Mouse (Mus musculus) liver, embryonic 12.5 days (tissue): ENCODE results near the gene Gm36028. TPM values are rescaled to one million over a fixed set of nuclear protein-coding genes. Genes with fewer than 3 reads are reported as not detected.

Source experiments
- ATAC-seq: fragments of 200-750 bp; cut with Nextera tagmentation; 2 replicates; pipeline ENCODE4 v1.8.0; 2017; ENCODE audit warnings: moderate number of reproducible peaks, mild to moderate bottlenecking, moderate library complexity
- H3K27ac ChIP-seq: fragments of 300-500 bp; sonication (generic); 2 replicates; pipeline ENCODE4 v1.5.1; 2016; ENCODE audit warnings: mild to moderate bottlenecking
- H3K27me3 ChIP-seq: fragments of 300-500 bp; sonication (generic); replicated peaks from 2 replicates; pipeline ENCODE4 v1.6.1; 2016; ENCODE audit warnings: mild to moderate bottlenecking, moderate library complexity
- H3K36me3 ChIP-seq: fragments of 300-500 bp; sonication (generic); 2 replicates; pipeline ENCODE4 v1.6.1; 2016; ENCODE audit warnings: mild to moderate bottlenecking, moderate library complexity
- H3K4me1 ChIP-seq: fragments of 300-500 bp; sonication (generic); 2 replicates; pipeline ENCODE4 v1.6.1; 2016
- H3K4me2 ChIP-seq: fragments of 300-500 bp; sonication (generic); 2 replicates; pipeline ENCODE4 v1.6.1; 2016; ENCODE audit warnings: mild to moderate bottlenecking, moderate library complexity
- H3K4me3 ChIP-seq: fragments of 300-500 bp; sonication (generic); 2 replicates; pipeline ENCODE4 v1.5.1; 2016; ENCODE audit warnings: mild to moderate bottlenecking, moderate library complexity
- H3K9ac ChIP-seq: fragments of 300-500 bp; sonication (generic); 2 replicates; pipeline ENCODE4 v1.6.1; 2016; ENCODE audit warnings: mild to moderate bottlenecking, moderate library complexity
- H3K9me3 ChIP-seq: fragments of 300-500 bp; sonication (generic); replicated peaks from 2 replicates; pipeline ENCODE4 v1.6.1; 2016; ENCODE audit warnings: mild to moderate bottlenecking, moderate library complexity
- WGBS: fragments of 180-500 bp; shearing (Covaris S2); methylation state at CpG from one replicate; pipeline ENCODE4 v1.1.7; 2016; ENCODE audit not compliant: insufficient replicate concordance; 5-methylcytosine and 5-hydroxymethylcytosine counted together
- polyA plus RNA-seq: library from polyadenylated mRNA; unstranded; fragments of >200 nt; fragmentation: Nextera tagmentation; extraction: Ambion mirVana; gene quantifications from 2 replicates; pipeline ENCODE4 v1.2.1, GENCODE M21; 2016

The Gm36028 gene
- polyA plus RNA-seq, 1 experiment from 2014 or later, result not detected

GRCm38 (mm10) chr16:37877406-37877805 is 16.5 kb upstream of the Gm36028 start:
- H3K36me3 ChIP-seq, result peaks cover 56% of the 10 kb centered on the region

GRCm38 (mm10) chr16:37874501-37875235 is 13.7 kb upstream of the Gm36028 start:
- no peaks in the 10 kb centered on the region for H3K9me3 ChIP-seq
- no peak overlapping the region for H3K4me2 ChIP-seq
- H3K4me3 ChIP-seq, result no peak overlapping the region
- H3K4me1 ChIP-seq, result peaks cover 27% of the 10 kb centered on the region
- H3K27me3 ChIP-seq, result no peaks in the 10 kb centered on the region
- ATAC-seq, result no peak
- 72% methylated on average over 4 of the region's 4 CpGs for WGBS
- H3K9ac ChIP-seq, result no peak overlapping the region; the same call in 1 of the 2 replicates
- H3K36me3 ChIP-seq, result peaks cover 39% of the 10 kb centered on the region
- H3K27ac ChIP-seq, result no peak overlapping the region

More at GRCm38 (mm10) chr16:37877406-37877805, 16.5 kb upstream of the Gm36028 start:
- no peak overlapping the region for H3K4me3 ChIP-seq
- no peak overlapping the region for H3K27ac ChIP-seq
- H3K9me3 ChIP-seq, result no peaks in the 10 kb centered on the region
- 89% methylated on average over 3 of the region's 3 CpGs for WGBS
- no peaks in the 10 kb centered on the region for H3K27me3 ChIP-seq
- no peak overlapping the region for H3K9ac ChIP-seq
- no peak overlapping the region for H3K4me2 ChIP-seq
- ATAC-seq, result no peak
- peaks cover 18% of the 10 kb centered on the region; the same call in 1 of the 2 replicates for H3K4me1 ChIP-seq

GRCm38 (mm10) chr16:37871112-37871715 is 10.3 kb upstream of the Gm36028 start:
- H3K4me2 ChIP-seq, result peak overlapping the region; percentile 18; the same call in 1 of the 2 replicates
- no peak overlapping the region for H3K4me3 ChIP-seq
- H3K4me1 ChIP-seq, result peaks cover 32% of the 10 kb centered on the region
- H3K36me3 ChIP-seq, result 0 out of 2 replicates have a peak, but pooled peaks cover 10% of the 10 kb centered on the region
- WGBS, result 64% methylated on average over 4 of the region's 4 CpGs
- no peak for ATAC-seq
- H3K9ac ChIP-seq, result no peak overlapping the region
- no peaks in the 10 kb centered on the region for H3K9me3 ChIP-seq
- H3K27ac ChIP-seq, result no peak overlapping the region; the same call in 1 of the 2 replicates
- H3K27me3 ChIP-seq, result no peaks in the 10 kb centered on the region

GRCm38 (mm10) chr16:37869470-37870231 is 8.7 kb upstream of the Gm36028 start:
- Histone ChIP-seq H3K9ac (peak overlapping the region; percentile 89), H3K9me3 (no peaks in the 10 kb centered on the region), H3K36me3 (0 out of 2 replicates have a peak, but pooled peaks cover 10% of the 10 kb centered on the region), H3K4me2 (peak overlapping the region; percentile 90), H3K27me3 (no peaks in the 10 kb centered on the region), H3K27ac (peak overlapping the region; percentile 90), H3K4me3 (peak overlapping the region; percentile 94), H3K4me1 (peaks cover 32% of the 10 kb centered on the region)
- 21% methylated on average over 4 of the region's 4 CpGs for WGBS
- no peak for ATAC-seq

GRCm38 (mm10) chr16:37868506-37869469 is 7.8 kb upstream of the Gm36028 start:
- peak overlapping the region; percentile 94 for H3K4me3 ChIP-seq
- peak overlapping the region; percentile 90 for H3K4me2 ChIP-seq
- no peaks in the 10 kb centered on the region for H3K9me3 ChIP-seq
- 0 out of 2 replicates have a peak, but pooled peaks cover 10% of the 10 kb centered on the region for H3K36me3 ChIP-seq
- H3K4me1 ChIP-seq, result peaks cover 32% of the 10 kb centered on the region
- peak; percentile 71 for ATAC-seq
- under 1% methylated on average over 79 of the region's 87 CpGs for WGBS
- peak overlapping the region; percentile 89 for H3K9ac ChIP-seq
- H3K27ac ChIP-seq, result peak overlapping the region; percentile 90
- no peaks in the 10 kb centered on the region for H3K27me3 ChIP-seq

- Histone ChIP-seq H3K4me1 (peaks cover 32% of the 10 kb centered on the region), H3K36me3 (0 out of 2 replicates have a peak, but pooled peaks cover 10% of the 10 kb centered on the region), H3K27ac (peak within 1 kb of the TSS; percentile 90), H3K27me3 (no peaks in the 10 kb centered on the region), H3K4me2 (peak within 1 kb of the TSS; percentile 90), H3K9me3 (no peaks in the 10 kb centered on the region), H3K9ac (peak within 1 kb of the TSS; percentile 89), H3K4me3 (peak within 1 kb of the TSS; percentile 94)
- ATAC-seq, result peak; percentile 90
- WGBS, result 2% methylated on average over 39 of the region's 86 CpGs
Observed at GRCm38 (mm10) chr16:37867791-37868505, 7.0 kb upstream of the Gm36028 start, which contains the start of gene Lrrc58. TSS of gene Lrrc58 (plus strand) at chr16:37868389.

GRCm38 (mm10) chr16:37865841-37866240 is 4.9 kb upstream of the Gm36028 start:
- 75% methylated on average over 9 of the region's 9 CpGs for WGBS
- H3K4me2 ChIP-seq, result no peak overlapping the region
- H3K27ac ChIP-seq, result no peak overlapping the region
- no peaks in the 10 kb centered on the region for H3K9me3 ChIP-seq
- no peak overlapping the region for H3K9ac ChIP-seq
- no peaks in the 10 kb centered on the region for H3K27me3 ChIP-seq
- H3K4me1 ChIP-seq, result peaks cover 24% of the 10 kb centered on the region
- H3K36me3 ChIP-seq, result 0 out of 2 replicates have a peak, but pooled peaks cover 2% of the 10 kb centered on the region
- no peak overlapping the region for H3K4me3 ChIP-seq
- ATAC-seq, result no peak

GRCm38 (mm10) chr16:37863876-37864275 is 2.9 kb upstream of the Gm36028 start:
- H3K4me3 ChIP-seq, result no peak overlapping the region
- H3K4me1 ChIP-seq, result peaks cover 8% of the 10 kb centered on the region; the same call in 1 of the 2 replicates
- H3K36me3 ChIP-seq, result no peaks in the 10 kb centered on the region
- WGBS, result 70% methylated on average over 3 of the region's 3 CpGs
- no peak for ATAC-seq
- 0 out of 2 replicates have a peak overlapping the region, but pooled peaks have one; percentile 17 for H3K27ac ChIP-seq
- no peak overlapping the region for H3K4me2 ChIP-seq
- H3K27me3 ChIP-seq, result no peaks in the 10 kb centered on the region
- no peak overlapping the region for H3K9ac ChIP-seq
- H3K9me3 ChIP-seq, result no peaks in the 10 kb centered on the region

- Histone ChIP-seq H3K36me3 (no peaks in the 10 kb centered on the region), H3K4me3 (no peak overlapping the region), H3K27ac (no peak overlapping the region), H3K9me3 (no peaks in the 10 kb centered on the region), H3K27me3 (no peaks in the 10 kb centered on the region), H3K4me2 (no peak overlapping the region), H3K4me1 (peaks cover 14% of the 10 kb centered on the region; the same call in 1 of the 2 replicates), H3K9ac (no peak overlapping the region)
- 74% methylated on average over 7 of the region's 7 CpGs for WGBS
- ATAC-seq, result no peak
Observed at GRCm38 (mm10) chr16:37860213-37860612, 733 bp downstream of the Gm36028 start.

GRCm38 (mm10) chr16:37857495-37857894 is 3.5 kb downstream of the Gm36028 start:
- Histone ChIP-seq H3K4me2 (no peak overlapping the region), H3K9me3 (no peaks in the 10 kb centered on the region), H3K36me3 (no peaks in the 10 kb centered on the region), H3K27me3 (no peaks in the 10 kb centered on the region), H3K4me3 (no peak overlapping the region), H3K9ac (no peak overlapping the region), H3K4me1 (peaks cover 22% of the 10 kb centered on the region; the same call in 1 of the 2 replicates), H3K27ac (no peak overlapping the region)
- no peak for ATAC-seq
- 67% methylated on average over 8 of the region's 8 CpGs for WGBS
